Mouse (Mus musculus) skeletal muscle tissue, adult 2 months (tissue): Measurements from ENCODE around the gene Gm15107.
"Not testable (repeated sequence)": the region's sequence is repeated elsewhere in the genome, so short reads cannot be mapped to it uniquely, and the experiment has no call there.

ENCODE experiments used
- DNase-seq: peaks from one replicate; pipeline ENCODE4 v3.0.0-alpha.2; 2012; ENCODE audit warnings: low read depth, low spot score

The Gm15107 gene

DNA sequence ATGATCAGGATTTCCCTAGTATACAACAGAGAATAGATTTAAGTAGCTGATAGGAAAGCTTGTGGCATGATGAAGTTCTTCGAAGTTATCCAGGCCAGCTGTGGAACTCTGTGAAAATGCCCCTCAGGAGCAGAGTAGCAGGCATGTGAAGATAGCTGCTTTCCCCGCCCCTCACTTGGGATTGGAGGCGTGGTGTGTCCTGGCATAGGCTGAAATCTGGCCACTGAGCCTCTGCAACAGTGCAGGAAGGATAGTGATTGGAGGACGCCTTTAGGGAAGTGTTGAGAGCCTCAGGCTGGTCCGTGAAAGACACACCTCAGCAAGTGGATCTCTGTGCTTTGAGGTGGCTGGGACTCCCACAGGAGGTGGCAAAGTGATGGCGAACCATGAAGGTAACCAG lies at the start of gene Gm15107:
Gene Gm15107, plus strand, starts transcription at position 301 of the 400 bp plus-strand sequence.
- not testable (repeated sequence) for DNase-seq
